Mouse (Mus musculus): ENCODE results near the gene Mns1.

DNA sequence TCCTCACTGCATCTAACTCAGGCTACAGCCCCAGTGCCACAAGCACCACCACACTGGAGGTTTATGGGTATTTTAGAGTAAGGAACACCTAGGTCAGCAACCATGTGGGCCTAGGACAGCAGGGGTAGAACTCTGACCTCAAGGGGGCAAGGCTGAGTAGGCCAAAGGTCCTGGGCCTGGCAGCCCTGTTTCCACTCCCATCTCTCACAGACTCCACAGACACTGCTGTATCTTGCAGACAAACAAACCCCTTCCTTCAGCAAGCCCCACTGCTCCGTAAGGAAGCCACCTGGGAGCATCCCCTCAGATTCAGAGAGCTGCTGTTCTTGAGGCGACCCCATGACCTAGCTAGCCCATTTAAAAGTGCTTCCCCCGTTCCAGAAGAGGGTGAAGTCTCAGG, 32.9 kb upstream of the Mns1 start:
- TF ChIP-seq EP300 (optimal IDR thresholded peaks at IDR 0.05) (no peak), CTCF (IDR thresholded peaks at IDR 0.05; ENCODE audit: low read depth) (no peak)

Measured in stomach, postnatal 0 days (tissue).